Mouse (Mus musculus) heart, postnatal 0 days (tissue): ENCODE data around the gene Vps8.

Experiments
- CTCF ChIP-seq: IDR thresholded peaks from 2 replicates; pipeline ENCODE4 v1.5.1; 2016; ENCODE audit warnings: antibody characterized with exemption, control low read depth, low read depth
- EP300 ChIP-seq: IDR thresholded peaks from 2 replicates; pipeline ENCODE4 v1.6.1; 2016; ENCODE audit warnings: antibody characterized with exemption, low read depth

- TF ChIP-seq CTCF (no peak), EP300 (no peak)
Measured at GRCm38 (mm10) chr16:21671878-21672277, 249.0 kb downstream of the Vps8 start.
